Mouse (Mus musculus) adrenal gland, adult (tissue): Measurements from ENCODE around the gene Krtap11-1.
A peak's percentile ranks its signal among the peaks of the same experiment; 100 is the strongest.

Experiments
- DNase-seq, 2 experiments: peaks; one replicate each; pipeline ENCODE4 v3.0.0; 2022 to 2023; ENCODE audit warnings: low spot score in 1 of 2; ENCODE audit not compliant: inconsistent age in 2 of 2

The Krtap11-1 gene

DNA sequence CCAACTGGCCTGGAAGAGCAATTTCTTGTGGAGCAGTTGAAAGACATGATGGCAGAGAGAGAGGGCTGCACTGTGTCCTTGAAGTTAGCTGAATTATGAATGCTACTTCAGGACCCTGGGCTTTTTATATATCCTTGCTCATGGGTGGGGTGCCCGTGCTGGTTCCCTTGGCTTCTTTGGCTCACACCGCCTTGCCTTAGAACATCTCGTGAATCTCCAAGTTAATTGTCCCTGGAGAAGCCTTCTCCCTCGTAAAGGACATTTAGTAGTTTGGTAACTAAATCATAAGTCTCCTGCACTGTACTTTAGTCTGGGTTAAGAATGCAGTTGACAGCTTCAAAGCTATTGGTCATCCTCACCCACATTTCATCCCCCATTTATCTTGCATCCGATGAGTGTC, at the start of gene Krtap11-1:
Gene Krtap11-1 (minus strand): TSS at position 101 of the 400 bp plus-strand sequence.
- DNase-seq = no peak

DNA sequence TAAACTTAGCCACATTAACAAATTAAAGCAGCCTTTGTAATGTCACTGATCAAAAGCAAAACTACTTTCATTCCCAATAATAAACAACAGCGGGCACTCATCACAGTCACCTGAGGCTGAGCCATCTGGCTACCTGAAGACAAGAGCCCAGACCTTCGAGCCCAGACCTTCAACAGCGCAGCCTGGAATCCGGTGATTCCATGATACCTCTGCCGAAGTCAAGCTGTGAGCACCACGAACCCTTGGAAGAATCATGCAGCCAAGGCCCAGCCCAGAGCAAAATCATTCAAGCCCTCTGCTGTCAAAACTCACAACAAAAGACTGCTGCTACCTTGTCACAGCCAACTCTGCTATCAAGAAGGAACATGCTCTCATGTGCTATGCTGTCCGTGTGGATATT, 47.2 kb upstream of the Krtap11-1 start:
- DNase-seq = no peak

DNA sequence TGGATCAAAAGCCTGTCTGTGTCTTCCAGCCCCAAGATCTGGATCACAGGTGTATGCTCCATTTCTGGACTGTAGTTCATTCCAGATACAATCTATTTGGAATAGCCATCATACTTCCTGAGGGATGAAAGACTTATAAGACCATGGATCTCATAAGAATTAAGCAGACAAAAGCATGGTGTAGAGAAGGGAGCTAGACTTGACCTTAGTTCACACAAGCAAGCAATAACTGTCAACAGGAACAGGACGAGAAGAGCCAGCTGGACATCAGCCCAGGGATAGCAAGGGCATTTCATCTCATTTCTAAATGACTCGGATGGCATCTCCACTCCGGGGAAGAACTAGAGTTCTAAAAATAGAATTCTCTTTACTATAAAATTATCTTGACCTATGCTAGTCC, 46.3 kb upstream of the Krtap11-1 start:
- DNase-seq = peak; percentile 57 to 83

DNA sequence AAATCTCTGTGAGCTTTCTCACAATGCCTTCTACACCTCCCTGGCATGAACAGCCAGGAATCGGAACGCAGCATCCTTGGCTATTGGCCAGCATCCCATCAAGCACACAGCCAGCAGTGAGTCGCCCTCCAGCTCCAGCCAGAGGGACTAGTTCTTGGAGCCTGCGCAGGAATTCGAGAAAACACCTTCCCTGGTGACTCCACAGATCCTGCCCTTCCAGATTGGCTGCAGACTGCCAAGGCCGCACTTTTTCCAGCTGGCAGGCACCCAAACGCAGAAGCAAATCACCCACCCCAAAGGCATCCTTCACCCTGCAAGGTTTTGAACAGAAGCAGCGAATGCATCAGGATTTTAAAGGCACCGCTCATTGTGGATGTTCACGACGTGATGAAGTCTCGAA, 42.7 kb upstream of the Krtap11-1 start:
- peak; percentile 52 to 75 for DNase-seq

DNA sequence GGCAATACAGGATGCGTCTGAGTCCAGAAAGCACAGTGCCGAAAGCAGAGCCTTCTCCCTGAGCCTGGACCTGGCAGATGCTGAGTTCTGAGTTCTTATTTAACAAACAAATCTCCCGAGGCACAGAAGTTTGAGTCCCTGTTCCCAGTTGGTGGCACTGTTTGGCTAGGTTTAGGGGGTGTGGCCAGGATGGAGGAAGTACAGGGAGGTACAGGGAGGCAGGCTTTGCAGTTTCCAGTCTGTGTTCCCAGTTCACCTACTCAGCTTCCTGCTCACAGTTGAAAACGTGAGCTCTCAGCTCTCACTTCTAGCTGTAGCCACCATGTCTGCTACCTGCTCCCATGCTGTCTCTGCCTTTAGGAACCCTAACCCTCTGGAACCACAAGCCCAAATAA, 37.8 kb upstream of the Krtap11-1 start:
- DNase-seq = no peak

DNA sequence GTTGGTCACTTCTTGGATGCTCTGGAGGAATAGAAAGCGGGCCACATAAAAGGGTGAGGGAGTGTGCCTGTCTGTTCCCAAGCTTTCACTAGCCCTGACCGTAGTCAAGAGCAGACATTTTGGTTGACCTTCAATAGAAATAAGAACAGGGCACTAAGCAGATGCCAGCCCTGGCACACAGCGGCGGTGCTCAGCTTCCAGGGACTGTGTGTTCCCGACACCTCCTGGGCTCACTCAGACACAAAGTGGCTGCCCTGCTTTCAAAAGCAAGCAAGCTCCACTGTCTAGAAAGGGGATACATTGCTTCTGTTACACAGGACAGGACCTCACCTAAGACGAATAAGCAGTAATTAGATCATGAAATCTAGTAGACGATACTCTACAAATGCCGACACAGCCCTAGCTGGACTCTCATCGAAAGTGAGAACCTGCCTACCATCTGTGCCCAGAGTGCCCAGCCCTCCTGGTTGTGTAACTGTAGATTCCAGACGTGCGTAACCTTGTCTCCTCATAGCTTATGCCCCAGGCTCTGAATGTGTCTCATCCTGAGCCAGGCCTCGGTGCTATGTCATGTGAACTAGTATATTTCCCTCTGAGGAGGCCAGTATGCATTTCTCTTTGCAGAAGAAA, 37.3 kb upstream of the Krtap11-1 start:
- peak in 1 of 2 experiments; percentile 17 for DNase-seq

DNA sequence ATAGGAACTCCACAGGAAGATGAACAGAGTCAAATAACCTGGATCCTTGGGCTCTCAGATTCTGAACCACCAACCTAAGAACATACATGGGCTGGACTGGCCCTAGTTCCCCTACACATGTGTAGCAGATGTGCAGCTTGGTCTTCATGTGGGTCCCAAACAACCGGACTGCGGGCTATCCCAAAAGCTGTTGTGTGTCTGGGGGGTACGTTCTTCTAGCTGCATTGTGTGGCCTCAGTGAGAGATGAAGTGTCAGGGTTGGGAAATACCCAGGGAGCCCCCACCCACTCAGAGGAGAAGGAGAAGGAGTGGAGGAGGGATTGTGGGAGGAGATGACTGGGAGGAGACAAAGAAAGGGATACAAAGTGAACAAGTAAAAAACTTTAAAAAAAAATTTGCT, 36.0 kb upstream of the Krtap11-1 start:
- no peak for DNase-seq

DNA sequence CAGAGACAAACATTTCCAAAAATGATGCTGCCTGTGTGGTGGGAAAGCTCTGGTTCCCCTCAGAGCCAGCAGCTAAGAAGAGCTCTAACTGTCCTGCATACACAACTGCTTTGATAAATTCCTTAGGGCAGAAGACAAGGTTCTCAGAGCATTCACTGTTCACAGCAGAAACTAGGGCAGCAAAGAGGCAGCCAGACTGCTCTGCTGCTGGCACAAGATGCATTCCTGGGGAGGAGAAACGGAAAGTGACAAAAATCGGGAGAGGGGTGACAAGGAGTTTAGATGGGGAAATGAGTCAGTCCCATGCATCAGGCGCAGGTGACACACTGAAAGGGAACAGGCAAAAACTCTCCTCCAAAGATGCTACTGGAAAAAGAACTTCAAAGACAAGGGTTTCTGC, 16.2 kb upstream of the Krtap11-1 start:
- DNase-seq = no peak

DNA sequence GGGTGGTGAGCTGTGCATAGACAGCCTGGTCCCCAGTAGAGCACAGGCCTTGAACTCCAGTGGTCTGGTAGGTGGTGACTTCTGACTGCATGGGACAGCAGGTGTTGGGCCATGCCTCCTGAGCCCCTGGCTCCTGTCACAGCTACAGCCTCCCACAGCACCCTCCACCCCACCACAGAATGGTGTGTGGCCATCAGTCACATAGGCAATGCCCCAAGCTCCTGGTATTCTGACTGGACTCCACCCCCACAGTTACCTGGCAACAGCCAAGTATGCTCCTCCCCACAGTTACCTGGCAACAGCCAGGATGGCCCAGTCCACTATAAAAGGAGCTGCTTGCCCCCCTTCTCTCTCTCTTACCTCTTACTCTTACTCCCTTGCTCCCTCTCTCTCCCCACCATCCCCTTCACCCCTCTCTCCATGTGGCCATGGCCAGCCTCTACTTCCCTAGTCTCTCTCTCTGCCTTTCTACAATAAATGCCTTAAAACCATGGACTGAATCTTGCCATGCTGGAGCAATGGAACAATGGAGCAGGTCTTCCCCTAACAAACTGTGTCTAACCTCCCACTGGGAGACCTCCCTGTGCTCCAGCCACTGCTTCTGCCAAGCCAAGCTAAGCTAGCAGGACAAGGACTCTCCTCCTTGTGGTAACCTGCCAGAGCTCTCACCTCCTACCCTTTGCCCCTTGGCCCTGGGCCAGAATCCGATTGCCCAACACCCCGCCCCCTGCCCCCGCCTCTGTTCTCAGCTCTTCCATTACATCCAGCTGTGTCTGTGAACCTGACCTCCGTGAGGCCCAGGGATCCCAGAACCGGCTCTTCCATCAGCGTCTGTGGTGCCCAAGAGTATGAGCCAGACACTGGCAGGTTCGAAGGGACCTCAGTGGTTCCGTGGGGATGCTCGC, 14.9 kb upstream of the Krtap11-1 start:
- no peak for DNase-seq

DNA sequence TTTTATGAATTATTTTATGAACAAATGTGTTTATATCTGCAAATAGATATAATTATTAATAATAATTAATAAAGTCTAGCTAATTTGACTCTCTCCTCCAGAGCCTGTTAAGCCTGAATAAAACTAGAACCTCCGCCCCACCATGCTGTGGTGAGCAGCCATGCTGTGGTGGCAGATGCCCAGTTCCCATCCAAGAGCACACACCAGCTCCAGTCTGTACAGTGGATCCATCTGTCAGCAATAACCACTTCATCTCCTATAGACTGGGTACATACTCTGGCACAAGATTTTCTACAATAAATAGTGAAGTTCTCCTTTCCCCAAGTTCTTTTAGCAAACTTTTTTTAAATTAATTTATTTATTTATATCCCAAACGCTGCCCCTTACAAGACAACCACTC, 10.7 kb upstream of the Krtap11-1 start:
- no peak for DNase-seq

DNA sequence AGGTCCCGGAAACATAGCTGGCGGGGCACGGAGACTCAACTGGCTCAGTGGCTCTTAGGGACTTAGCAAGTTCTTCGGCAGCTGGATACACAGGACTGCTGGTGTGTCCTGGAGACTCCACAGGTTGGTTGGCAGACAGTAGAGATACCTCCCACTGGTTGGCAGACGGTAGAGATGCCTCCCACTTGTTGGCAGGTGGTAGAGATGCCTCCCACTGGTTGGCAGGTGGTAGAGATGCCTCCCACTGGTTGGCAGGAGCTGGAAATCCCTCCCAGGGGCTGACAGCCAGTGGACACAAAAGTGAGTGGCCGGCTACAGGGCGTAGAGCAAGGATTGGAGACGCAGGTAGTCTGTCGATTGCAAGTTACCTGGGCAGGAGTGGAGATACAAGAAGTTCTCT, 467 bp downstream of the Krtap11-1 start:
- DNase-seq = no peak

DNA sequence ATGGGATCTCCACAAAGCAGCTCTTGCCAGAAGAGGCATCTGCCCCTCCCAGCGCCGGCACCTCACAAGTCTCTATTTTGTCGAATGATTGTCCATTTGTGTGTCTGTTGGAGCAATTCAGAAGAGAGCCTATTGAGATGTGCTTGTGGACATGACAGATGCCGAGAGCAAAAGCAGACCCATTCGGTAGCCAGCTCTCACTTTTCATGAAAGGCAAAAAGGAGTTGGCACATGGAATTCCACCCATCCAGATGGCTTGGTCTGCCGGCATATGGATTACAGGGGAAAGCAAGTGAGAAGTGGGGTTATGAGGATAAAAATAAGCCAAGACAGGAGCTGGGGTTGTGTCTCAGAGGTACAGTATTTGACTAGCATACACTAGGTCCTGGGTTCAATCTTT, 1.8 kb downstream of the Krtap11-1 start:
- no peak for DNase-seq

DNA sequence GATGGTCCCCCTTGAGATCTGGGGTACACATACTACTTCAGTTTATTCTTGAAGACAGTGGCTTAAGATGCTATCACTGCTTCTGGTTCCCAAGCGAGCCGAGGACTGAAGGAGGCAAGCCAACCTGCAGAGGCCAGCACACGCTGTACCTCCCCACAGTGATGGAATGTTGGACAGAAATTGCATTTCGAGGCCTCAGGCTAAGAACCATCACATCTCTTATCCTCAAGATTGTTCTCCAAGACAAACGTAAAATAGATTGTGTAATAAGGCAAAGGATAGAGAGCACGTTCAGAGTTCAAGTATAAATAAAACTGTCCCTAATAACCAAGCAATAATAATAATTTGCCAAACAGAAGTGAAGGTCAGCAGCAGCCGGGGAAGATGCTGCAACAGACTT, 2.8 kb downstream of the Krtap11-1 start:
- DNase-seq = no peak

DNA sequence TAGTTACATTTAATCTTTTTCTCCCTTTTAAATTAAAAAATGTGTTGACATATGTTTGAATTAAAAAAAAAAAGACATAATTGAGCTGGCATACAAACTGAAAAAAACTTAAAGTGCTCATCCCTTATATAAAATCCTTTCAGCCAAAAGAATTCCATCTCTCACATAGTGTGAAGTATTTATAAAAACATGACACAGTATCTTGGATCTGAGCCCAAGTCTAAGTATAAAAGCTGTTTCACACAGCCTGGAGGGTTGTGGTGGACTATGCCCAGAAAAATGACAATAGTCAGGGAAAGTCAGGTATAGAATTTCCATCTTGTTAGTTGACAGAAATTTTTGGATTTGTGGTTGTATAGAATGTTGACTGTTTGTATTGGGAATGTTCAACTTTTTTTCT, 20.7 kb downstream of the Krtap11-1 start:
- no peak for DNase-seq

DNA sequence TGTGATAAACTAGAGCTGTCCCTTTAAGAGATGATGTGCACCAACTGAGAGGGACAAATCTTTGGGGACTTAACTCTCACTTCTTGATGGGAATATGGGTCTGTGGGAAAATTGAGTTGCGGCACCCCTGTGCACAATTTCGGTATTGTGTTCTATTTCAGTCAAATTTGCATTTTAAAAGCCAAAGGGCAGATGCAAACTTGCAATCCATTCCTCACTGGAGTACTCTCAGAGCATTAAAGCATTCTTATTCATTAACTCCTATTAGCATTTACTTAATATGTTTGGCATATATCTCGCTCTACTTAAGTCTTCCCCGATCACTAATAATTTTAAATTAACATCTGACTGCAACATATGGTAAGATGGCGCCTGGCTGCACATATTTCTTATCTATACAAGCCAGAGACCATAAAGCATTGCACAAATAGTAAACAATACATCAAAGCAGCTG, 32.9 kb downstream of the Krtap11-1 start:
- DNase-seq = no peak

DNA sequence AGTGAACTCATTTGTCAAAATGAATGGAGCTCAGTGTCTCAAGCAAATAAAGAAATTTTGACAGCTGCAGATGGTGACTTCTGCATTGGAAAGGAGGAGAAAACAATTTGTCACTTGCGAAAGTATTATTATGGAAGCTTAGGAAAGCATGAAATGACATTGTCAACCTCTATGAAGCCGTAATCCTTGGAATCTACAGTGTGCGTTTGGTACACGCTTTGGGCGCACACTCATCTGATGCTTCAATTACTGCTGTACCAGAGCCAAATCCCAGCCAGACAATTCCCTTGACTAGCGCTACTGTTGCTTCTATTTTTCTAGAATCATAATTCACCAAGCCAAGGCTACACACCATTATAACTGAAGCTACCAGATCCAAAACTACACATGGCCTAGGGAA, 33.6 kb downstream of the Krtap11-1 start:
- no peak for DNase-seq

DNA sequence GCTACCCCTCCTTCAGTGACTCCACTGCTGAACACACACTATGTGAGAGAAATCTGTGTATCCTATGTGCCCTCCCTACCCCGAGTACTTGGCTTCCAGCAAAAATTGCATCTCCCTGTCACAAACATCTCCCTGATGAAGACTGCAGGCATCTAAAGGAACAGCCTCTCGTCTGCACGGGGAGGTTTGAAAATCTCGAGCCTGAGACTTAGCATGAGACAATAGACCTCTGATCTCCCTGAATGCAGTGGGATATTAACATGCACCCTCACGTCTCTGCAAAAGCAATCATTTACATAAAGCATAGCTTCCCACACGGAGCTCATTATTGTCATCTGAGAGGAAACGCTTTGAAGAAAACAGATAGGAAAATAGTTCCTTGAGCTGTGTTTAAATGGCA, 40.4 kb downstream of the Krtap11-1 start:
- no peak for DNase-seq

DNA sequence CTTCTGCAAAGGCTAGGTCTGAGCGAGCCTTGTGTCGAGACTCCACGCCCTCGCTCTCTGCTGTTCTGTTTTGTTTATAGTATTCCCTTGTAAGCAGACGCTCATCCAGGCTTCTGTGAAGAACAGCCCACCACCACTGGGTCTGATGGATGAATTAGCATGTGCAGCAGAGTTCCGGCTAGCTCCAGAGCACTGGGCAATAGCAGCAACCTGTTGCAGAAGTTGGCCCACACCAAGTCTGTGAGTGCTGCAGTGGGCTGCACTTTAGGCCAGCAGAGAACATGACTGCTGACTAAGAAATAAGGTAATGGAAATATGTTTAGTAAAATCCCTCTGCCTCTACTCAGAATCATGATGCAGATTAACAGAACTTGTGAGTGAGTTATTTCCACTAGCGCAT, 41.1 kb downstream of the Krtap11-1 start:
- DNase-seq = no peak

DNA sequence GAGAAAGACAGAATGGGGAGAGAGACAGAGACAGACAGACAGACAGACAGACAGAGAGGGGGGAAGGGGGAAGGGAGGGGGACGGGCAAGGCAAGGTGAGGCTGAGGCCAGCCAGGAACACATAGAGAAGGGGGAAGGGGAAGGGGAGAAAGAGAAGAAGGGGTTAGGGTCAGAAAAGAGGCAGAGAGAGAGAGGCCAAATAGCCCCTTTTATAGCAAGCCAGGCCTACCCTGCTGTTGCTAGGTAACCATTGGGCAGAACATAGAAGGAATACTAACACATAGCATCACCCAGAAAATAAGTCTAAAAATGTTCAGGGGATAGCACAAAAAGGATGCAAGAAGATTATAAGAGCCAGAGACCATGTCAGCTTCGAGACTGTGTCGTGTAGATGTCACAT, 42.6 kb downstream of the Krtap11-1 start:
- no peak for DNase-seq

DNA sequence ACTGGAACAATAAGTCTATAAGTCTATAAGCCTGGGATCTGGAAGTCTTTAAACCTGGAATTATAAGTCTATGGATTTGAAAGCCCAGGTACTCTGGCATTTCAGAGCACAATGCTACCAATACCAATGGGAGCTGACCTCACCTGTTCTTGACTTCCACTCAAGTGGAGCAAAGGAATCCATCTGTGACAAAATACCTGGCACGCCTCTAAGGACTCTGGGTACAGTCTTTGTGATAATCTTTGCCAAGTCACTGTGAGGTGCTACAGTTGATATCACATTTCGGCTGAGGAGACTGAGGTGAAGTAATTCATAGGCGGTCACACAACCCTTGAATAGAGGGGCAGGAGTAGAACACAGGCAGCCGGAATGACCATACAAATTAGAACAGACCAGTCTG, 50.0 kb downstream of the Krtap11-1 start:
- no peak for DNase-seq

DNA sequence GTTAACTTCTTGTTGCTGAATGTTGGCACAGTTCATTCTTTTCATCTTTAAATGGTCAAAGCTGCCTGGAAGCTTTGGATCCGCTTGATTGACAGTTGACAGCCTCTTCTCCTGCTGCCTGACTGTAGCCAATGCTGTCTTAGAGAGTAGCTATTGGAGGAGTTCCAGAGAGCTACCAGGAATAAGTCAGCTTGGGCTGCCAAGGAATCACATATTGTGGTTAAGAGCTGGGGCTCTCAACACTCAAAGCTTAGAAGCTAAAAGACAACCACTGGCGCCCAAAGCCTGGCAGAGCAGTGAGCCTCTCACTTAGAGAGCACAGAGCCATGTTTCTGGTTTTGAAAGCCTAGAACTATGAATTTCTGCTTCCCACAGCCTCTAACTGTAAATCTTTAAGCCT, 50.4 kb downstream of the Krtap11-1 start:
- DNase-seq = no peak
